Mouse (Mus musculus) heart, postnatal 0 days (tissue): ENCODE results near the gene Angel1.

Experiments used
- CTCF ChIP-seq: IDR thresholded peaks from 2 replicates; pipeline ENCODE4 v1.5.1; 2016; ENCODE audit warnings: antibody characterized with exemption, control low read depth, low read depth
- EP300 ChIP-seq: IDR thresholded peaks from 2 replicates; pipeline ENCODE4 v1.6.1; 2016; ENCODE audit warnings: antibody characterized with exemption, low read depth

DNA sequence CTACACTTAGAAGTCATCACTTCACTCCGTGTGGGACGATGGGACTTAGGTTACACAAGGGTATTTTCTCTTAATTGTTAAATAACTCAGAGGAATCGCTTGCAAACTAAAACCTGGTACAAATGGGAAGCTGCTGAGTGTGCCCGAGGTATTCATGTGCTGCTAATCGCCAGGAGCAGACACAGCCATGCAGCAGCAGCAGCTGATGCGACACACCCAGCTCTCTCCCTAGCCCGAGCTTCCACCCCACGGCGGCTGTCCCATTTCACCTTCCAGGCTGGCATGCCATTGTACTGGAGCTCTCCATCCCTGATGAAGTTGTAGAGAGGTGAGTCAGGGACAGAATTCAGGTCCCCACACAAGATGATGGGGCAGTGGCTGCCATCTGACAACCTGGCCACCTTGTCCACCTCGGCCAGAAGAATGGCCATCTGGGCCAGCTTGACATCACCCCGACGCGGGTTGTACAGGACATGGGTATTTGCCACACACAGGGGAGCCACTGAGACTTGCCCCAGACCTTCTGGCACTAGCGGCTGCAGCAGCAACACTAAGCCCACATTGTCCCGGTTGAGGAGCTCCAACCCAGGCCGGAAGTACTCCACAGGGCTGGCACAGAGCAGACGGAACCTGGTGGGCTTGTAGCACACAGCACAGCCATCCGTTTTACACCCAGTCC is 6.2 kb downstream of the Angel1 start:
- TF ChIP-seq CTCF, result no peak
- TF ChIP-seq EP300, result no peak
